Mouse (Mus musculus) NIH3T3 (cell line): ENCODE measurements around the gene Pigg.

ENCODE experiments used
- DNase-seq: peaks from one replicate; pipeline ENCODE4 v3.0.0-alpha.2; 2012; ENCODE audit warnings: low read depth

Pigg gene

DNA sequence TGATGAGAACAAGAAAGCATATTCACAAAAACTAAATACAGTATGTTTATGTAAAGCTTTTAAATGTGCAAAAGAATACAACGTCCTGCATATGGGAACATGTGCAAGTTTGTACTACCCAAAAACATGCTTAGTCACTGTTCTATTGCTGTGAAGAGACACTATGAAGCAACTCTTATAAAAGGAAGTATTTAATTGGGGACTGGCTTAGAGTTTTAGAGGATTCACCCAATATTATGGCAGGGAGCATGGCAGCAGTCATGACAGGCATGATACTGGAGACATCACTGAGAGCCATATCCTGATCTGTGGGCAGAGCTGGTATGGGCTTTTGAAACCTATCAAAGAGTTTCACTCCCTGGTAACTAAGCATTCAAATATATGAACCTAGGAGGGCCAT, 45.5 kb downstream of the Pigg start:
- no peak for DNase-seq

DNA sequence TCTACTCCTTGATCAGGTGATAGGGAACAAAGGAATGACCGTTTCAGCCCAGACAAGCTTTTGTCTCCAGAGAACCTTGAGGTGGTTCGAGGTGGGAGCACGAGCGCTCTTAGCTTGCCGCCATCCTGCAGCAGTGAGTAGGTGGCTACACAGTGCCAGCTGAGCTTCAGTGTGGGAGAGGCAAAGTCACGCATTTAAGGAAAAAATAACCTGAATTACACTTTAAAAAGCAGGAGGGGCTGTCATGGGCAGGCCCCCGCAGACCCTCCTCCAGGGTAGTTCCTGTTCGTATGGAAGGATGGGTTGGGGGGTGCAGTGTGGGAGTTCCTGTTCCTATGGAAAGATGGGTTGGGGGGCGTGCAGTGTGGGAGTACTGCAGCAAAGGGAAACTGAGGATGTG, 47.1 kb downstream of the Pigg start:
- no peak for DNase-seq

DNA sequence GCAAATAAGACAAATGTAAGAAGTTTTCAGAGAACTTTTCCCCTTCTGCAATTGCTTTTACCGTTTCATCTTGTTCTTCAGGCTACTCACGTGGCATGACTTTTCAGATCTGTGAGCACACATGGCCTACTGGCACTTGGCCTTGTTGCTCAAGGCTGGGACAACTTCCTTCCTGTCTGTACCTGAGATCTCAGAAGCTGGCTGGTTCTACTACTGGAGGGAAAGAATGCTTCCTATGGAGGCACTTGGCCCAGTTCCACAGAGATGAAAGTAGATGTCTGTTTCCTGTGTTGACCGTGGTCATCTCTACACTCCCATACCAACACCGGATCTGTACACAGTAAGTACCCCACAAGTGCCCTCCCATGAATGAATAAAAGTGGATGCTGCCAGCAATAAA, 47.8 kb downstream of the Pigg start:
- no peak for DNase-seq

DNA sequence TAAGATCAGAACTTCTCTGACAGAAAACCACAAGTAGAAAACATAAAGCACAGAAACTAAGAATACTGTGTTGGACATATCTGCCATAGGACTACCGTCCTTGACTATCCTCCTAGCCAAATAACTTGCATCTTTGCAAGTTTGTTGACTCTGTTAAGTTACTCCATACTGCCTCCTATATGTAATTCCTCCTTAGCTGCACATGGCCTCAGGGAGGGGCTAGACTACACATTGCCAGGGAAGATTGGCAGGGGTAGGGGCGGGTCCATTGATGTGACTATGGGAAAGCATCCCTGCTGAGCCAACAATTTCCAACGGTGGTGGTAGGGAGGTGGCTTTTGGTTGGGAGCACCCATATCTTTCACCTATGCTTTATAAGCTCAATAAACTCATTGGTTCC, 49.9 kb downstream of the Pigg start:
- DNase-seq: no peak

DNA sequence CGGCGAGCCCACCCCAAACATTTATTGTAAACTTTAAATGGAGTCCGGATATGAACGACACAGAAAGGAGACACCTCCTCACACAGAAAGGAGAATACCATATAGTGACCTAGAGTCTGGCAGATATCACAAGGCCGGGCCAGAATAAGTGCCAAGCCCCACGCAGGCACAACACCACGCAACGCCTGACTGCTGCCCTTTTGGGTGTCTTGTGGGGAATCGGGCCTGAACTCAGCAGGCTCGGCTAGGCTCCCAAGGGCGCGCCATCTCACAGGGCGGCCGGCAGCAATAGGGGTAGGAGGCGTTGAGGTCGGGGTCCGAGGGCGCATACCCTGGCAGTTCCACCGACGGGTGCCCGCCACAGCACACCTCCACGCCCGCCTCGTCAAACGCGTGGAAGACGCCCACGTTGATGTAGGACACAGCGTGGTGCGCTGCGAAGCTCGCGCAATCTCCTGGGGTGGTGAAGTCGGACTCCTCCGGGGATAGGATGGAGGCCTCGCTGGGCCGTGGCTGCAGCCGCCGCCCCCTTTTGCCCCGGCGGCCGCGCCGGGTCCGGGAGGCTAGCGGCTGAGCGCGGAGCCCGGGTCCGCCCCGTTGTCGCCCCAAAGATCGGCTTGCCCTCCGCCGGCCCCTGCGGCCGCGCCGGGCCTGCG, 54.0 kb downstream of the Pigg start:
- DNase-seq: no peak

DNA sequence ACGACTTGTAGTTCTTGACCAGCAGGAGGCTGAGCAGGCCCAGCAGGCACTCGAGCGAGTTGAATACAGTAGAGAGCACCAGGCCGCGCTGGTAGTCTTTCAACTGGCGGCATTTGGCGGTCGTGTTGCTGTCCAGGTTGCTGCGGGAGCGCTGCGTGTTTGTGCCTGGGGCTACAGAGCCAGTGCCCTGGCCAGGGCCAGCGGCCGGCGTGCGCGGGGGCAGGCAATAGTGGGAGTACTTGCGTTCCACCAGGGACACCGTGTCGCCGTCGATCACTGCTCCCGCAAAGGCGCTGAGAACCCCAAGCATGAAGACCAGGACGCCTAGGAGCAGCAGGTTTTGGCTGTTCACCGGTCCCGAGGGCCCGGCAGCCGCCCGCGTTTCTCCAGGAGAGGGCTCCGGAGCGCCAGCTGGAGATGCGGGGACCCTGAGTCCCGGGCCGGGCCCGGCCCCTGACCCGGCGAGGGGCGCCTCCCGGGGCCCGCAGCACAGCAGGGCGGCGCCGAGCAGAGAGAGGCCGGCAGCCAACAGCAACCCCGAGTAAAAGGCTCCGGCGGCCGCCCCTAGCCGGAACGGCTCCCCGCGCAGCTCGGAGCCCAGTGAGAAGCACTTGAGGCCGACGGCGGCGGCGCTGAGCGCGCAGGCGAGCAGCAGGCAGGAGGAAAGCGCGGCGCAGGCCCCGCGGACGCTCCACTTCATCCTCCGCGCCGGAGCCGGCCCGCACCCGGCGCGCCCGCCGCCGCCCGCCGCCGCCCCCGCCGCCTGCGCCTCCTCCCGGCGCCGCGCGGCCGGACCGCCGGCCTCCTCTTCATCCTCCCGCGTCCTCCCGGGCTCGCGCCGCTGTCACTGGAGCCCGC, 54.8 kb downstream of the Pigg start:
- no peak for DNase-seq

DNA sequence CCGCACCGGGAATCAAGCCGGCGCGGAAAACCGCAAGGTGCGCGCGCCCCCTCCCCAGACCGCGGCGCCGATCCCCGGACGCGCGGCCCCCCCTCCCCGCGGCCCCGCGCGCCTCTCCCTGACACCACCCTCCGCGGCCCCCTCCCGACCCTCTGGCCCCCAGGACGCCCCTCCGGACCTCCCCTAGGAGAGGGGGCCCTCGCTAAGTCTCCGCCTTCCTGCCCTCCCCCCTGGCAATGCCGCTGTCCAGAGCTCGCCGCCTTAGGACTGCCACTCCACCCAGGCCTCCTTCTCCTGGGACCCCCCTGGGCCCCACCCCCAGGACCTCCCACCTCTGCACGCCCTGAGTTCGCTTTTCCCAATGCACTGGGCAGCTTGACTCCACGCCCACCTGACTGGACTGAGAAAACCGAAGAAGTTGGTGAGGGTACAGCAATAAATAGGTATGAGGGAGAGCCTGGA, 55.5 kb downstream of the Pigg start, which contains the start of gene Gm42517:
Gene Gm42517, minus strand, starts transcription at position 52 of the 462 bp plus-strand sequence.
- DNase-seq: no peak

DNA sequence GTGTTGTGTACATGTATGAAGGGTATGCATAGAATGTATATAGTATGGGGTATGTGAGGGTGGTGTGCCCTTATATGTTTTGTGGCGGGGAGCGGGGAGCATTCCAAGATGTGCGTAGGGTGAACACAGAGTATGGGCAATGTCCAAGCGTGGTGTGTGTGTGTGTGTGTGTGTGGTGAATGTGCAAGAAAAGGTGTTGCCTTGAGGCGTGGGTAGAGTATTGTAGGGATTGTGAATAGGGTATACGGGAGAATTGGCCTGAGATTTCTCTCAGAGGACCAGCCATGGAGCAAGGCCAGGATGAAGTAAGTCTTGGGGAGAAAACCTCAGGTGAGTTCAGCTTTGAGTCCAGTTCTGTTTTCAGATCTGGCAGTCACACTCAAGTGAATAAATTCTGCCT, 56.0 kb downstream of the Pigg start:
- no peak for DNase-seq

DNA sequence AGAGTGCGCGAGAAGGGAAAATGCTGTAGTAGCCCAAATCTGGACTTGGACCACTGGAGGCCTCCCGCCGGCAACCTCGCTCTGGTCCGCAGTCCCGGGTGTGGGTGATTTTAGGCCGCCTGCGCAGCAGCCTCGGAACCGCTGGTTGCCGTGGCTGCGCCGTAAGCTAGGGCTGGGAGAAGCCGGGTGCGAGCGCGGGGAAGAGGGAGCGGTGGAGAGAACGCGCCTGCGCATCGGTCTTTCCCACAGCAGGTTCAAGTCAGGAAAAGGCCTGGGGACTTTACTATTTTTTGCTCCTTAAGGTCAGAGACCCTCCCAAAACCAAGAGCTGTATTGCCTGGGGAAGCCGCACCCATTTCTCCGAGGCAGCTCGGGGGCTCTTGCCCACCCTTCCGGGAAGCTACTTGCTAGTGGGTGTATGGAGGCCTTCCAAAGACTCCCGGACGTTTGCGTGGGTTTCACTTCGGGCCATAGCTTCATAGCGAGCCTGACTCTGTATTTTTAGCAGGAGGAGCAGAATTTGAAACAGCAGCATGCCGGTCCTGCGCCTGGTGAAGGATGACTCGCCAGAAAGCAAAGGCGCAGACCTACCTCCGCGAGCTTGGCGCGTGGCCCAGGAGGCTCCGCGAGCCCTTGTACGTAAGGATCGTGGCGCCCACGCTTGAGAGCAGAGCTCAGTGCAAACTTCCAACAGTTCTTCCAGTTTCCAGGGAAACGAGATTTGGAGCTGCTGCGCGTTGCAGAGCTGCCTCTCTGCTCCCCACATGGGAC, 56.6 kb downstream of the Pigg start:
- peak; percentile 75 for DNase-seq

DNA sequence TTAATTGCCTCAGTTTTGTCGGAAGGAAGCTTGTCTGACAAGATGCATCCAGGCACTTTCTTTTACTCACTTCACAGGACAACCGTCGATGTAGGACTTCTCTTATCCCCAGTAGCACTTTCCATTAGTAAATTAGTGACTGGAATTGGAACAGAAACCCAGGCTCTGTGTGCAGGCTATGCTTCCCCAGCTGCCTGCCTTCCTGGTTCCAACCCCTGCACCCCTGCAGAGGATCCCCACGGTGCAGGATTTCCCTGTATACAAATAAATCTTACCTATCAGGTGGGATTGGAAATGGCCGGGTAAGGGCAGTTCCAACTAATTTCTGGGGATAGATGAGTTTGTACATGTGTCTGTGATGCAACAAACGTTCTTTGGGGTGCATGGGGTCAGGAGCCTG, 57.6 kb downstream of the Pigg start:
- no peak for DNase-seq

DNA sequence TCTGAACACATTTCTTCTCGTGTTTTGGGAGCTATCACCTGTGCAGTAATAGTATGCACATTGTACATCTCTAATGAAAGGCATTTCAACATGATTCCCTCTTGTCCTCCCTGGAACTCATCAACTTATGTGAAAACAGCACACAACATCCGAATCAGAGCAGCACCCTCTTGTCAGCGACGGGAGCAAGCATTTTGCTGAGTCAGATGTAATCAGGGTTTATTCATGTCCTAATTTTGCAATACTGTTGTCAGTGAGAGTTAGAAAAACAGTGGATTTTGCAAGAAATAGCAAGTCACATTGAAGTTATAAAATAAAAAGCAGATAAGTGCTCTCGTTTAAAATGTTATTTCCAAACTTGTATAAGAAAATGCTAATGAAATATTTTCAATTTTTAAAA, 61.7 kb downstream of the Pigg start:
- DNase-seq: peak; percentile 42

DNA sequence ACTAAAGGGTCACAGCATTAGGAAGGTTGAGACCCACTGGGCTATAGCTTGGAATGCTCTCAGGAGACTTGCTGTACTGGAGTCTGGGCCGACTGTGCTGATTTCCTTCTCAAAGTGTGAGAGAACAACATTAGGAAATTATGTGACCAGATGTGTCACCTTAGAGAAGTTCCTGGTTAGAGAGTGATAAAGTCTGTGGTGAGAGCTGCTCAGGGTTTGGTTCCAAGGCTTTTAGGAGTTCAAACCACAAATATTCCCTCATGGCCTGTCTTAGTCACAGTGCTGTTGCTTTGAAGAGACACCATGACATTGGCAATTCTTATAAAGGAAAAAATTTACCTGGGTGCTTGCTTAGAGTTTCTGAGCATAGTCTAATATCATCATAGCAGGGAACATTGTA, 63.6 kb downstream of the Pigg start:
- DNase-seq: no peak

DNA sequence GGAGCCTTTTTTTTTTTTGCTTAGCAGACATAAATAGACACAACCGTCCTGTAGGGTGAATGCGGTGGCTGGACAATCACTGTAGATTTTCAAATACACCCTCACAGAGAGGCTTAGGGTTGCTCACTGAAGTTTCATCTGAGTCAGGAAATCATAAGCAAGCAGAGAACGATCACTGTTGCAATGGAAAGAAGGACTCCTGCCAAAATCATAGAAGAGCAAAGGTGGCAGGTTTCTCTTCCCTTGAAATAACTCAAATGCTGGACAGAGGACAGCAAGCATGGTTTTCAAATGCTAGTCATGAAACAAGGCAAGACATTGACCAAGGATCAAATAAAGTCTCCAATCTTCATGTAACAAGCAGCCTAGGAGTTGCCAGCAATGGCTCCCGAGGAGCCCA, 65.9 kb downstream of the Pigg start:
- DNase-seq: peak; percentile 36

DNA sequence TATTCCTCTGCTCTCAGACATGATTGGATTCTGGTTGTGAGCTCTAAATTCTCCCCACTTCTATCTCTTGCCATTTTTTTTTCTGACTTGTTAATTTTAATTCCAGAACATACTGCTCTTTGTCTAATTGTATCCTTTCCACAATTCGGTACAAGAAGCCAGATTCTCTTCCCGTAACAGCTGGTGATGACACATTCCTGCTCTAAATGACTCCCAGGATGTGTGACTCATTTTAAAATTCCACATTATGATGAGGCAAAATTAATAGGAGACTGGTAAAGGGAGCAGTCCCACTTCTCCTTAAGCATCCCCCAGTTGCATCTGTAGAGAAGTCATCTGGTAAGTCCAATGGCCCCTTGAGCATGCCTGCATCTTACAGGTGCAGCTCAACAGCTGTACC, 73.2 kb downstream of the Pigg start:
- peak; percentile 27 for DNase-seq

DNA sequence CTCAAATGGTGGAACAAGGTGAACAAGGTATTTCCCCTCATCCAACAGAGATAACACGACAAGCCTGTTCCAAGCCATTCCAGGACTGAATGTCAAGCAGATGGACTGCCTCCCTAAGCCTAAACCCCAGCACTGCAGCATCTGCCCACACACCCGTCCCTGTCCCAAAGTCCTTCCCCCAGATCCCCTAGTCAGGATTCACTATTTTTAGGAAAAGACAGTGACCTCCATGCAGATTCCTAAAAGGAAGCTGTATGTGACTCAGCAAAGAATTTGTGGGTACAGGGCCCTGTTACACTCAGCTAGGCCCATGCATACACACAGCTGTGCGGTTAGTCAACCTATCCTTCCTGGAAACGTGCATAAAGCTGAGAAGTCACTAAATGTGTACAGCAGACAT, 74.0 kb downstream of the Pigg start:
- DNase-seq: no peak

DNA sequence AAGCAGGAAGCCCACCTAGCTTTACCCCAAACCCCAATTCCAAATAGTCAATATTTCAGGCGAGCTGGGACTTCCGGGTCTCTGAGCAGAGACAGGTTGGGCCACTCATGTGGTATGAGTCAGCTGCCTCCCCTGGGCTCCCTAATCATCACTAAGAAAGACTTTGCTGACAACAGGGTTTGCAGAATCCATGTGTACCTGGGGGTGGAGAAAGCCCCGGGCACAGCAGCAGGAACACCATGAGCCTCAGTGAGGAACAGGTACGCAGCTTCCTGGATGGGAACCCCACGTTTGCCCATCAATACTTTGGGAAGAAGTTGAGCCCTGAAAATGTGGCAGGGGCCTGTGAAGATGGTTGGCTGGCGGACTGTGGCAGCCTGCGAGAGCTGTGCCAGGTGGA, 75.8 kb downstream of the Pigg start, which contains the start of gene Pde6b:
Gene Pde6b, plus strand, starts transcription at position 191 of the 400 bp plus-strand sequence.
- DNase-seq: no peak

DNA sequence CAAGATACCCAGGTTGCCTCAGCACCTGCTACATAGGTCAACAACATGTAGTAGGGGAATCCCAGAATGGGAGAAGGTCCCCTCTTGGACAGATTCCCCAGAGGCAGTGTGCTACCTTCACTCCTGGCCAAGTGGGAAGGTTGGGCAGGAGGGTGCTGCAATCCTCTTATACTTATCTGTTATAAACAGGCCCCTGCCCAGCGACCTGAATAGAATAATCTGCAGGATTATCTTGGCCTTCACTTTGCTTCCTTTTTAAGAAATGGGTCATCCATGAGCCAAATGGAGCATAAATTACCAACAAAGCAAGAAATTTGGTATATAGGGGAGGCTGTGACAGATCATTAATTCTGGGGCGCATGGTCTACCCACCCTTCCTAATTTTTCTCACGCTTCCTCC, 77.3 kb downstream of the Pigg start:
- DNase-seq: no peak
